Mouse (Mus musculus) granulocyte monocyte progenitor cell, adult 5-6 weeks (primary cell): Measurements from ENCODE around the gene Ska2. TPM values are rescaled to one million over a fixed set of nuclear protein-coding genes. Genes with fewer than 3 reads are reported as not detected.

Source experiments
- ATAC-seq: replicated peaks from 2 replicates; pipeline ENCODE4 v1.8.0; 2016; ENCODE audit warnings: mild to moderate bottlenecking, moderate TSS enrichment, inconsistent platforms; ENCODE audit not compliant: poor library complexity, severe bottlenecking
- total RNA-seq, 2 experiments: library from RNA; stranded (forward) in 1 of 2; stranded (reverse) in 1 of 2; fragments of 200-712, 200-1000 nt in 1 of 2; fragments of >200 nt in 1 of 2; fragmentation: Nextera tagmentation in 1 of 2; gene quantifications; 2 replicates each; pipeline ENCODE4 v1.2.3; 2014 to 2017

Gene Ska2
- total RNA-seq (2014; fragmentation: Nextera tagmentation) (17.6 and 18.8 TPM in 2 replicates), total RNA-seq (2017) (42.4 and 49.0 TPM in 2 replicates)

- ATAC-seq, result peak; percentile 94
Observed at GRCm38 (mm10) chr11:87108755-87109518, at the start of gene Ska2. TSS of gene Ska2 (plus strand) at chr11:87109234.

GRCm38 (mm10) chr11:87060410-87060809 lies 48.6 kb upstream of the Ska2 start:
- ATAC-seq, result no peak

GRCm38 (mm10) chr11:87062087-87062486 lies 46.9 kb upstream of the Ska2 start:
- ATAC-seq, result no peak

- peak; percentile 85 for ATAC-seq
Observed at GRCm38 (mm10) chr11:87073343-87073865, 35.6 kb upstream of the Ska2 start.

- peak; percentile 94 for ATAC-seq
Observed at GRCm38 (mm10) chr11:87073866-87074440, 35.1 kb upstream of the Ska2 start, which contains the start of gene Gdpd1. TSS of gene Gdpd1 (minus strand) at chr11:87074062.

GRCm38 (mm10) chr11:87083712-87084111 lies 25.3 kb upstream of the Ska2 start:
- ATAC-seq, result no peak

GRCm38 (mm10) chr11:87085461-87085860 lies 23.6 kb upstream of the Ska2 start:
- ATAC-seq, result peak; percentile 21; the same call in 1 of the 2 replicates

- peak; percentile 100 for ATAC-seq
Observed at GRCm38 (mm10) chr11:87086290-87086984, 22.6 kb upstream of the Ska2 start, which contains the start of gene Smg8. TSS of gene Smg8 (minus strand) at chr11:87086774.

GRCm38 (mm10) chr11:87087142-87087541 lies 21.9 kb upstream of the Ska2 start:
- no peak for ATAC-seq

- no peak for ATAC-seq
Observed at GRCm38 (mm10) chr11:87108409-87108754, 652 bp upstream of the Ska2 start, which contains the start of gene Prr11. TSS of gene Prr11 (minus strand) at chr11:87108708.

- ATAC-seq, result no peak
Observed at GRCm38 (mm10) chr11:87109519-87110171, 611 bp downstream of the Ska2 start.

GRCm38 (mm10) chr11:87110172-87110909 lies 1.3 kb downstream of the Ska2 start:
- no peak for ATAC-seq

GRCm38 (mm10) chr11:87121864-87122263 lies 12.8 kb downstream of the Ska2 start:
- no peak for ATAC-seq

GRCm38 (mm10) chr11:87125562-87125961 lies 16.5 kb downstream of the Ska2 start:
- ATAC-seq, result no peak

GRCm38 (mm10) chr11:87126281-87126823 lies 17.3 kb downstream of the Ska2 start:
- ATAC-seq, result no peak

- ATAC-seq, result peak; percentile 89
Observed at GRCm38 (mm10) chr11:87126824-87127816, 18.1 kb downstream of the Ska2 start, which contains the start of gene Trim37. TSS of gene Trim37 (plus strand) at chr11:87127077.

GRCm38 (mm10) chr11:87136233-87136632 lies 27.2 kb downstream of the Ska2 start:
- no peak for ATAC-seq

GRCm38 (mm10) chr11:87158012-87158411 lies 49.0 kb downstream of the Ska2 start:
- no peak for ATAC-seq
